Mouse (Mus musculus): ENCODE results near the gene Clybl.

DNA sequence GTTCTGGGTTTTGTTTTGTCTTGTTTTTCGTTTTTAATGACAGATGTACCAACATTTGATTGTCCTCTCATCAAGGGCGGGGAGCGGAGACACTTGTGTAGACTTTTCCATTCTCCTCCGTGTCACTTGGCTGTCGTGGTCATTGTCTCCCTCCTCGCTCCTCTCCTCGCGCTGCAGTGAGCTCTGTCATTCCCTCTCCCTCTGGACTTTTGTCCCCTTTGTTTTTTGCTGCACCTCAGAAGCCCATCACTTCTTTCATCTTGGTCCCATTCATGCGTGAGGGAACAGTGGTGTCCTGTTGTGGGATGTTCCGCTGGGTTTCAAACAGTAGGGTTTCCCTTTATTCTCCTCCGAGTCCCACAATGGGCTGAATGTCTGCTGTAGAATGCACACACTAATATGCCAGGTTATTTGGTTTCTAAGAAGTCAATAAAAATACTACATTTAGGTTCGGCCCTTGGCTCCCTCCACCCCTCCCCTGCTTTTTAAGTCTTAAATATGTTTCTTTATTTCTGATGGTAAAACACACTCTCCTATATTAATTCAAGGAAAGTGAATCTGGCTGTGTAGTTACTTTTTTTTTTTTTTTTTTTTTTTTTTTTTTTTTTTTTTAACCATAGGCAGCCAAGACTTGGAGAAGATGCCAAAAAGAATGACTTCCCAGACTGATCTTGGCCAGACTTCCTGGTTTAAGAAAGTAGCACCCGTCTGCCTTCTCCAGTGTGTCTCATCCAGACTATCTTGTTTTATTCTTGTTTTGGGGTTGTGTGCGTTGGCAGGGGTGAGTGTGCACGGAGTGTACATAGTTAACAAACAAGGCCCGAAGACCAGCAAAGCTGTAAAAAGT, 98.2 kb downstream of the Clybl start:
- no peak for TF ChIP-seq CTCF (IDR thresholded peaks at IDR 0.05; ENCODE audit: low read depth)
- no peak for TF ChIP-seq EP300 (optimal IDR thresholded peaks at IDR 0.05)

Measured in stomach, postnatal 0 days (tissue).